Mouse (Mus musculus) midbrain, embryonic 15.5 days (tissue): ENCODE data around the gene Slc30a5. TPM values are rescaled to one million over a fixed set of nuclear protein-coding genes. Genes with fewer than 3 reads are reported as not detected.
A peak's percentile ranks its signal among the peaks of the same experiment; 100 is the strongest.
"Not testable (repeated sequence)": the region's sequence is repeated elsewhere in the genome, so short reads cannot be mapped to it uniquely, and the experiment has no call there.

Experiments
- ATAC-seq: fragments of 200-750 bp; cut with Nextera tagmentation; replicated peaks from 2 replicates; pipeline ENCODE4 v1.8.0; 2017; ENCODE audit warnings: moderate TSS enrichment
- H3K27ac ChIP-seq: fragments of 300-500 bp; sonication (generic); 2 replicates; pipeline ENCODE4 v1.5.1; 2015; ENCODE audit warnings: mild to moderate bottlenecking, inconsistent platforms
- H3K27me3 ChIP-seq: fragments of 300-500 bp; sonication (generic); replicated peaks from 2 replicates; pipeline ENCODE4 v1.6.1; 2015; ENCODE audit warnings: inconsistent platforms
- H3K36me3 ChIP-seq: fragments of 300-500 bp; sonication (generic); replicated peaks from 2 replicates; pipeline ENCODE4 v1.6.1; 2015; ENCODE audit warnings: inconsistent platforms
- H3K4me1 ChIP-seq: fragments of 300-500 bp; sonication (generic); 2 replicates; pipeline ENCODE4 v1.6.1; 2015; ENCODE audit warnings: inconsistent platforms
- H3K4me2 ChIP-seq: fragments of 300-500 bp; sonication (generic); 2 replicates; pipeline ENCODE4 v1.6.1; 2015; ENCODE audit warnings: inconsistent platforms, mild to moderate bottlenecking, moderate library complexity
- H3K4me3 ChIP-seq: fragments of 300-500 bp; sonication (generic); 2 replicates; pipeline ENCODE4 v1.5.1; 2015; ENCODE audit warnings: mild to moderate bottlenecking, inconsistent platforms
- H3K9ac ChIP-seq: fragments of 300-500 bp; sonication (generic); 2 replicates; pipeline ENCODE4 v1.6.1; 2015; ENCODE audit warnings: mild to moderate bottlenecking, inconsistent platforms
- H3K9me3 ChIP-seq: fragments of 300-500 bp; sonication (generic); 2 replicates; pipeline ENCODE4 v1.6.1; 2016; ENCODE audit warnings: inconsistent platforms
- WGBS: fragments of 180-500 bp; shearing (Covaris S2); methylation state at CpG from one replicate; pipeline ENCODE4 v1.1.7; 2015; ENCODE audit warnings: mixed read lengths; 5-methylcytosine and 5-hydroxymethylcytosine counted together
- polyA plus RNA-seq: library from polyadenylated mRNA; unstranded; fragments of >200 nt; fragmentation: Nextera tagmentation; extraction: Ambion mirVana; gene quantifications from 2 replicates; pipeline ENCODE4 v1.2.1, GENCODE M21; 2015

The Slc30a5 gene
- polyA plus RNA-seq, 1 experiment from 2014 or later = 32.7 TPM

GRCm38 (mm10) chr13:100865744-100866143, 32.5 kb upstream of the Slc30a5 start:
- Histone ChIP-seq H3K9me3 (no peaks in the 10 kb centered on the region), H3K4me2 (no peak overlapping the region), H3K9ac (no peak overlapping the region), H3K36me3 (no peaks in the 10 kb centered on the region), H3K4me1 (no peaks in the 10 kb centered on the region), H3K4me3 (no peak overlapping the region), H3K27me3 (no peaks in the 10 kb centered on the region), H3K27ac (no peak overlapping the region)
- no peak for ATAC-seq

- not testable (repeated sequence) for ATAC-seq, H3K9me3 ChIP-seq, H3K4me2 ChIP-seq, H3K9ac ChIP-seq, H3K36me3 ChIP-seq, H3K4me3 ChIP-seq, H3K27me3 ChIP-seq, H3K4me1 ChIP-seq, H3K27ac ChIP-seq
- 88% methylated on average over 1 of the region's 1 CpGs for WGBS
These were observed 30.7 kb upstream of the Slc30a5 start for GRCm38 (mm10) chr13:100863914-100864313.

- WGBS = 87% methylated on average over 7 of the region's 7 CpGs
- H3K4me3 ChIP-seq = no peak overlapping the region
- no peak for ATAC-seq
These were observed 25.9 kb upstream of the Slc30a5 start for GRCm38 (mm10) chr13:100859117-100859516.

GRCm38 (mm10) chr13:100854174-100854573, 20.9 kb upstream of the Slc30a5 start:
- Histone ChIP-seq H3K4me2 (no peak overlapping the region), H3K27me3 (no peaks in the 10 kb centered on the region), H3K27ac (no peak overlapping the region), H3K9ac (no peak overlapping the region), H3K4me1 (no peaks in the 10 kb centered on the region), H3K9me3 (no peaks in the 10 kb centered on the region), H3K36me3 (no peaks in the 10 kb centered on the region), H3K4me3 (no peak overlapping the region)
- 60% methylated on average over 4 of the region's 4 CpGs for WGBS
- ATAC-seq = no peak

More at GRCm38 (mm10) chr13:100859117-100859516, 25.9 kb upstream of the Slc30a5 start:
- no peak overlapping the region for H3K9ac ChIP-seq
- H3K36me3 ChIP-seq = no peaks in the 10 kb centered on the region
- H3K4me2 ChIP-seq = no peak overlapping the region
- H3K27me3 ChIP-seq = no peaks in the 10 kb centered on the region
- H3K4me1 ChIP-seq = no peaks in the 10 kb centered on the region
- no peak overlapping the region for H3K27ac ChIP-seq
- H3K9me3 ChIP-seq = no peaks in the 10 kb centered on the region

- Histone ChIP-seq H3K27me3 (no peaks in the 10 kb centered on the region), H3K9me3 (no peaks in the 10 kb centered on the region), H3K4me3 (no peak overlapping the region), H3K4me1 (no peaks in the 10 kb centered on the region), H3K27ac (no peak overlapping the region), H3K36me3 (no peaks in the 10 kb centered on the region), H3K4me2 (no peak overlapping the region), H3K9ac (no peak overlapping the region)
- ATAC-seq = no peak
- WGBS = 82% methylated on average over 3 of the region's 3 CpGs
These were observed 19.9 kb upstream of the Slc30a5 start for GRCm38 (mm10) chr13:100853120-100853519.

GRCm38 (mm10) chr13:100849137-100849536, 15.9 kb upstream of the Slc30a5 start:
- H3K9me3 ChIP-seq = no peaks in the 10 kb centered on the region
- no peak overlapping the region for H3K9ac ChIP-seq
- H3K27me3 ChIP-seq = no peaks in the 10 kb centered on the region
- H3K36me3 ChIP-seq = no peaks in the 10 kb centered on the region
- no peak overlapping the region for H3K4me2 ChIP-seq
- no peak overlapping the region for H3K27ac ChIP-seq
- WGBS = 98% methylated on average over 3 of the region's 3 CpGs
- H3K4me1 ChIP-seq = peaks cover 6% of the 10 kb centered on the region; the same call in 1 of the 2 replicates
- H3K4me3 ChIP-seq = no peak overlapping the region
- ATAC-seq = no peak

GRCm38 (mm10) chr13:100846891-100847579, 13.8 kb upstream of the Slc30a5 start:
- peaks cover 6% of the 10 kb centered on the region; the same call in 1 of the 2 replicates for H3K4me1 ChIP-seq
- no peaks in the 10 kb centered on the region for H3K9me3 ChIP-seq
- WGBS = 31% methylated on average over 21 of the region's 21 CpGs
- H3K9ac ChIP-seq = 0 out of 2 replicates have a peak overlapping the region, but pooled peaks have one; percentile 27
- peak overlapping the region; percentile 50 for H3K4me2 ChIP-seq
- peak; percentile 90 for ATAC-seq
- no peaks in the 10 kb centered on the region for H3K27me3 ChIP-seq
- peak overlapping the region; percentile 25; the same call in 1 of the 2 replicates for H3K4me3 ChIP-seq
- no peak overlapping the region for H3K27ac ChIP-seq
- H3K36me3 ChIP-seq = no peaks in the 10 kb centered on the region

- 89% methylated on average over 8 of the region's 8 CpGs for WGBS
- Histone ChIP-seq H3K4me2 (no peak overlapping the region), H3K36me3 (no peaks in the 10 kb centered on the region), H3K4me1 (peaks cover 6% of the 10 kb centered on the region; the same call in 1 of the 2 replicates), H3K9ac (no peak overlapping the region), H3K27me3 (no peaks in the 10 kb centered on the region), H3K4me3 (no peak overlapping the region), H3K27ac (no peak overlapping the region), H3K9me3 (no peaks in the 10 kb centered on the region)
- ATAC-seq = 0 out of 2 replicates have a peak, but pooled peaks have one; percentile 30
These were observed 13.0 kb upstream of the Slc30a5 start for GRCm38 (mm10) chr13:100846254-100846653.

GRCm38 (mm10) chr13:100843944-100844343, 10.7 kb upstream of the Slc30a5 start:
- ATAC-seq = no peak
- Histone ChIP-seq H3K4me2 (no peak overlapping the region), H3K36me3 (no peaks in the 10 kb centered on the region), H3K9ac (no peak overlapping the region), H3K4me1 (peaks cover 6% of the 10 kb centered on the region; the same call in 1 of the 2 replicates), H3K9me3 (no peaks in the 10 kb centered on the region), H3K27ac (no peak overlapping the region), H3K27me3 (no peaks in the 10 kb centered on the region), H3K4me3 (no peak overlapping the region)
- WGBS = 79% methylated on average over 2 of the region's 2 CpGs

- no peak for ATAC-seq
- Histone ChIP-seq H3K9ac (no peak overlapping the region), H3K4me3 (no peak overlapping the region), H3K4me1 (peaks cover 6% of the 10 kb centered on the region; the same call in 1 of the 2 replicates), H3K36me3 (no peaks in the 10 kb centered on the region), H3K27ac (no peak overlapping the region), H3K9me3 (no peaks in the 10 kb centered on the region), H3K4me2 (no peak overlapping the region), H3K27me3 (no peaks in the 10 kb centered on the region)
- WGBS = 86% methylated on average over 7 of the region's 7 CpGs
These were observed 9.9 kb upstream of the Slc30a5 start for GRCm38 (mm10) chr13:100843016-100843725.

- ATAC-seq = no peak
These were observed 8.5 kb upstream of the Slc30a5 start for GRCm38 (mm10) chr13:100841741-100842140.

GRCm38 (mm10) chr13:100834777-100835176, 1.6 kb upstream of the Slc30a5 start:
- no peak for ATAC-seq
- H3K9ac ChIP-seq = no peak overlapping the region
- no peaks in the 10 kb centered on the region for H3K9me3 ChIP-seq

More at GRCm38 (mm10) chr13:100841741-100842140, 8.5 kb upstream of the Slc30a5 start:
- WGBS = 81% methylated on average over 6 of the region's 6 CpGs
- no peak overlapping the region for H3K9ac ChIP-seq
- no peak overlapping the region for H3K4me2 ChIP-seq
- H3K27me3 ChIP-seq = 0 out of 2 replicates have a peak, but pooled peaks cover under 1% of the 10 kb centered on the region
- H3K4me3 ChIP-seq = no peak overlapping the region
- no peaks in the 10 kb centered on the region for H3K4me1 ChIP-seq
- H3K9me3 ChIP-seq = no peaks in the 10 kb centered on the region
- H3K36me3 ChIP-seq = no peaks in the 10 kb centered on the region
- H3K27ac ChIP-seq = no peak overlapping the region

More at GRCm38 (mm10) chr13:100834777-100835176, 1.6 kb upstream of the Slc30a5 start:
- H3K27ac ChIP-seq = no peak overlapping the region
- H3K4me1 ChIP-seq = peaks cover 20% of the 10 kb centered on the region
- H3K27me3 ChIP-seq = 0 out of 2 replicates have a peak, but pooled peaks cover 4% of the 10 kb centered on the region
- no peak overlapping the region for H3K4me3 ChIP-seq
- no peaks in the 10 kb centered on the region for H3K36me3 ChIP-seq
- H3K4me2 ChIP-seq = no peak overlapping the region
